Mouse (Mus musculus): ENCODE results near the gene 4921509C19Rik. TPM values are rescaled to one million over a fixed set of nuclear protein-coding genes. Genes with fewer than 3 reads are reported as not detected.
"Not testable (repeated sequence)": the region's sequence is repeated elsewhere in the genome, so short reads cannot be mapped to it uniquely, and the experiment has no call there.

The 4921509C19Rik gene
- not detected for total RNA-seq (2018; cell fraction: chromatin; rRNA removed)
- not detected for total RNA-seq (2018; cell fraction: cytosol; rRNA removed)
- total RNA-seq (2018; cell fraction: nucleus; rRNA removed) = not detected
- polyA plus RNA-seq (2018) = not detected in 3 replicates

DNA sequence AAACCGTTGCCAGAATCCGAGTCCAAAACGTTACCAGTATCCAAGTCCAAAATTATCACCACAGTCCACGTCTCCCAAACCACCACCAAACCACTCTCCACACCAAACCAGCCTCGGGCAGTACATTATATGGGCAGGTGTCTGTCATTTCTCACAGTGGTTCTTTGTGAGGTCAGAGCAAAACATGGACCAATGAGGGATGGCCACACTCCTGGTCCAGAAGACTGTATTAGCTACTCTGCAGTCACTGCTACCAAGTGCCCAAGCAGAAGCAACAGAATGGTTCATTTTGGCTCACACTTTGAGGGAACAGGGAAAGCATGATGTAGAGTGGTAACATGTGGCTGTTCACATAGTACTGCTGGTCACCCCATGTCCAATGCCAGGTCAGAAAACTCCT, at the start of gene 4921509C19Rik:
TSS of gene 4921509C19Rik (minus strand) at position 101 of the 400 bp plus-strand sequence.
- not testable (repeated sequence) for H3K36me3 ChIP-seq (ENCODE audit: inconsistent target); H3K79me2 ChIP-seq (ENCODE audit: inconsistent target); H3K4me3 ChIP-seq (ENCODE audit: inconsistent target); H3K27ac ChIP-seq
- WGBS (ENCODE audit: missing documents) = 92% methylated on average over 4 of the region's 5 CpGs

DNA sequence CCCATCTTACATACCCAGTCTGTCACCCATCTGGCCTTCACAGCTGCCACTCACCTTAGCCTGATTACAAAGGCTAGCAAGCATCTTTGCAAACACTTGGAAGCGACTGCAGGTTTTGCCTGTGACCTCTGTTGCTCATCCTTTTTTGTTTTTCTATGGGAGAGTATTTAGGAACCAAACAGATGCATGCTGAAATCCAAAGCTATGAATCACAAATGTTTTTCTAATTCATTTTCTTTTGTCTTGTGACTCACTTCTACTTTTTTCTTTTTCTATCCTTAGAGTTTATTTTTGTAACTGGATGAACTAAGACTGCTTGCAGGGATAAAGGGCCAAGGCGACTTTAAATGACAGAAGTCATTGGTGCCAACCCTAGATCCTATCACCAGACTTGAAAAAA, 49.6 kb upstream of the 4921509C19Rik start:
- Histone ChIP-seq H3K36me3 (ENCODE audit: inconsistent target) (no peaks in the 10 kb centered on the region), H3K27ac (no peak overlapping the region), H3K4me3 (ENCODE audit: inconsistent target) (no peak overlapping the region), H3K79me2 (ENCODE audit: inconsistent target) (no peaks in the 10 kb centered on the region)
- WGBS (ENCODE audit: missing documents) = 94% methylated on average over 2 of the region's 2 CpGs

DNA sequence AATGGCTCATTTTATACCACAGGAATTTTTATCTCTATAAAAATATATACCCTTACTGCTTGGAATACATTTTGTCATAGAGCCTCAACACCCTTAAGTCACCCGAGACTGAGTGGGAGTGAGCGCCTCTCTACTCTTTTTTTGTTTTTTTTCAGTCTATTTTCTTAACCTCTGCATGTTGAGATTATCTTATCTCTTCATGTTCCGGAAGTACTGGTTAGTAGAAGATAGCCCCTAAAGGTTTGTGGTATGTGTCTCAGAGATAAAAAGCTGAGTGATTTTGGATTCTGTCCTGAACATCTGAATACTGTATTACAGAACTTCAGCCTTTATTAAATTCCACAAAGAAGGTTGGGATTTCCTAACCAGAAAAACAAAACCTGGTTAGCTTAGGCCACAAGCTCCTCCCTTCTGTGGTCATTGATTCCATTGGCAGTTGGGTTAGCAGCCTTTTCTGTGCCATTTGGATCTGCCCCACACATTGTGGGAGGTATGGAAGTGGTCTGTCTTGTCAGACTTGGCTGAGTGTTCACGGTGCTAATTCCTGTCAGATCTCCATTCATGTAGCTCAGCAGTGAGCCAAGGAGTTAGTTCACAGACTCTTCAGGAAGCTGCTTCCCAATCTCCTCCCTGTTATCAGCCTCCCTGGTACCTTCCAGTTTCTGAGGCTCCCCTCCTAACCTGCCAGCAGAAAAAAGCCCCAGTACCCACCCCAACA, 48.5 kb upstream of the 4921509C19Rik start:
- Histone ChIP-seq H3K79me2 (ENCODE audit: inconsistent target) (no peaks in the 10 kb centered on the region), H3K36me3 (ENCODE audit: inconsistent target) (no peaks in the 10 kb centered on the region), H3K4me3 (ENCODE audit: inconsistent target) (no peak overlapping the region), H3K27ac (no peak overlapping the region)
- 81% methylated on average over 4 of the region's 4 CpGs for WGBS (ENCODE audit: missing documents)

DNA sequence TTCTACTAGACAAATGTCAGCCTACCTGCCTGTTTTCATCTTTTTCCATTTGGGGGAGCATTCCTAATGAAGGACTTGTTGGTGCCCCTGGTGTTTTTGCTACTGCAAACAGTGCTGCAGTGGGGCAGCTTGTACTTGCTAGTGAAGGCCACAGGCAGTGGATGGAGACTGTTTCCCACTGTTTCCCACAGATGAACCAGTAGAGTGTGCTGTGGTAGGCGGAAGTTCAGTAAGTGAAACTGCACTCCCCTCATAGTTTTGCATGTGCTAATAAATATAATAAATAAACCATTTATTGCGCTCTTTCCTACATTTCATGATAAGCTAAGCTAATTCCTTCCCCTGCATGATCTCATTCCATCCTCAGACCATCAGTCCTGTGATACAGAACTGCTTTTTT, 43.0 kb upstream of the 4921509C19Rik start:
- H3K79me2 ChIP-seq (ENCODE audit: inconsistent target) = no peaks in the 10 kb centered on the region
- 91% methylated on average over 2 of the region's 2 CpGs for WGBS (ENCODE audit: missing documents)
- H3K27ac ChIP-seq = no peak overlapping the region
- no peak overlapping the region for H3K4me3 ChIP-seq (ENCODE audit: inconsistent target)
- peaks cover 12% of the 10 kb centered on the region for H3K36me3 ChIP-seq (ENCODE audit: inconsistent target)

DNA sequence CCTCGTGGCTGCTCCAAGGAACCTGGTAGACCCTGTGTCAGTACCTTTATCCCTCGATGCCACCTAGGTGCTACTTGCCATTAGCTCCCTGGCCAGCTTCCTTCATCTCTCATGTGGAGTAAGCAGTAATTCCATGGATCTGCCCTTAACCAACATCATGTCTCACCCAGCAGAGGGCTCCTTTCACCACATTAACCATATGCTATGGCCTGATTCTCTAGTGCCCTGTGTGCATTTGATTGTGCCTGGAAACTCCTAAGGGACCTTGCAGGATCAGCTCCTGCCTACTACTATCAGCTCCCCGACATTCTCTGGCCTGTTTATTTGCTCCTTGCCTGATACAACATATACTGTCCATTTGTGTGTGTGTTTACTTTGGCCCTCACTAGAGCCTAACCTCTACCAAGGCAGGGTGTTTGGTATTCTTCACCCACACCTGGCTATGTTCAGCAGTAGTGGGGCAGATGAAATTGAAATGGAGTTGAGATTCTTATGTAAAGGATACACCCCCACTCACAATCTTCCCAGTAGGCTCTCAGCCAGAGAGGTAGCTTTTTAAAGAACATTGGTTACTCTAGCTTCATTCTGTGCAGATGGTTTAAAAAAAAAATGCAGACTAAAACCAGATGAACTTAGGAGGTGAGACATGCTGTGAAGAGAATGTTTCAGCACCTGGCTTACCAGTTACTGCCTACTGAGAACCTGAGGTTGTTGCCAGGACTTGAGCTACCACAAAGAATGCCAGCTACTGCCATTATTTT, 37.8 kb upstream of the 4921509C19Rik start:
- no peaks in the 10 kb centered on the region for H3K79me2 ChIP-seq (ENCODE audit: inconsistent target)
- H3K4me3 ChIP-seq (ENCODE audit: inconsistent target) = no peak overlapping the region
- WGBS (ENCODE audit: missing documents) = 96% methylated on average over 3 of the region's 3 CpGs
- H3K36me3 ChIP-seq (ENCODE audit: inconsistent target) = peaks cover 47% of the 10 kb centered on the region
- H3K27ac ChIP-seq = no peak overlapping the region

DNA sequence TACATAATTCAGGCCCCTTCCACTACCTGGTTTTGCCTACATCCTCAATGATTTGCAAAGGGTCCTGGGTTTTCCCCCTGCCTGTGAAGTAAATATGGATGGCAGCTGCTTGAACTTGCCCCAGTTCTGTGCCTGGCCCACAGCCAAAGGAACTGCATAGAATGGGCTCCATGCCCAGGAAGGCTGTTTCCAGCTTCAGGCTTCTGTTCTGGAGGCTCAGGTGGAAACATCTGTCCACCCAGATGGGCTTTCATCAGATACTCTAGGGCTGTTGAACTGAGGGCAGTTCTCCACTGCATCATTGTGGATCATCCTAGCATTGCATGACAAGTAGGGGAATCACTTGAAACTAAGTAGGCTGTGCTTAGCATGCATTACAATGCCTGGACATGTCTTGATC, 36.2 kb upstream of the 4921509C19Rik start:
- peaks cover 55% of the 10 kb centered on the region for H3K36me3 ChIP-seq (ENCODE audit: inconsistent target)
- H3K4me3 ChIP-seq (ENCODE audit: inconsistent target) = no peak overlapping the region
- no peaks in the 10 kb centered on the region for H3K79me2 ChIP-seq (ENCODE audit: inconsistent target)
- no peak overlapping the region for H3K27ac ChIP-seq

DNA sequence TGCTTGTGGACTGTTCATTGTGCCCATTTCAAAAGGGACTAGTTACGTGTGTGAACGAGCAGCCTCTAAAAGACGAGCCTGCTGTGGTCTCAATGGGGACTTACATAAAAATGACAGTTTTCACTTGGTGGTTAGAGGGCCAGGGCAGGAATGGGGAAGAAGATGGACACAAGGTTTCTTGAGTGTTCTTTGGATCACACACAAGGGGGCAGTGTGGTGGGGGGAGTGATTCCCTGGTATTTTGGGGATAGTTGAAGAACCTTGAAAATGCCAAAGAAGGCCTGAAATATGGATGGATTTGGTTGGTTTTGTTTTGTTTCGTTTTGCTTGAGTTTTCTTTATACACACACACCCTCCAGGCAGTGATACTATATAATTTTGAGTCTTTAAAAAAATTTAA, 28.3 kb upstream of the 4921509C19Rik start:
- H3K4me3 ChIP-seq (ENCODE audit: inconsistent target) = no peak overlapping the region
- H3K27ac ChIP-seq = no peak overlapping the region
- peaks cover 88% of the 10 kb centered on the region for H3K36me3 ChIP-seq (ENCODE audit: inconsistent target)
- peaks cover 11% of the 10 kb centered on the region; the same call in 1 of the 2 replicates for H3K79me2 ChIP-seq (ENCODE audit: inconsistent target)
- WGBS (ENCODE audit: missing documents) = 69% methylated on average over 4 of the region's 4 CpGs

DNA sequence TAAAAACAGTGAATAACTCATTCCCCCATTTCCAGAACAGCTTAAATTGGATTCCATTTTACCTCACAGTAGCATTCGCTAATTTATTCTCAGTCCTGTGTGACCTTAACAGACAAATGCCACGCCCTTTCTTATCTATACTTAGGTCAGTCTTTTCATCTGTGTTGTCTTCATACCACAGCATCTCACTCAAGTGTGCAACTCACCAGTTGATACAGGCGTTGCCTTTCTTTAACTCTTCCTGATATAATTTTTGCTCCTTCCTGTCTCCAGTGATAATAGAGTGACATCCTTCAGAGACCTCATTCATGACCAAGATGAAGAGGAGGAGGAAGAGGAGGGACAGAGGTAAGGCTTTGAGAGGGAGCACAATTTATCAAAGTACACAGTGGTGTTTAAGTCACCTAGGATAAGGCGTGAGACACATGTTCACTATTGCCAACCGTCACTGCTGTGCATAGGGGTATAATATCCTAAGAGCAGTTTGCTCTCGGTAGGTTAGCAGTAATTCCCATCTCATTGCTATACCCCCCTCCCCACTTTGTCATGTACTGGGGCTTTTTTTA, 24.6 kb upstream of the 4921509C19Rik start:
- WGBS (ENCODE audit: missing documents) = 94% methylated on average over 6 of the region's 6 CpGs
- Histone ChIP-seq H3K36me3 (ENCODE audit: inconsistent target) (peaks cover 80% of the 10 kb centered on the region), H3K4me3 (ENCODE audit: inconsistent target) (no peak overlapping the region), H3K79me2 (ENCODE audit: inconsistent target) (peaks cover 48% of the 10 kb centered on the region), H3K27ac (no peak overlapping the region)

DNA sequence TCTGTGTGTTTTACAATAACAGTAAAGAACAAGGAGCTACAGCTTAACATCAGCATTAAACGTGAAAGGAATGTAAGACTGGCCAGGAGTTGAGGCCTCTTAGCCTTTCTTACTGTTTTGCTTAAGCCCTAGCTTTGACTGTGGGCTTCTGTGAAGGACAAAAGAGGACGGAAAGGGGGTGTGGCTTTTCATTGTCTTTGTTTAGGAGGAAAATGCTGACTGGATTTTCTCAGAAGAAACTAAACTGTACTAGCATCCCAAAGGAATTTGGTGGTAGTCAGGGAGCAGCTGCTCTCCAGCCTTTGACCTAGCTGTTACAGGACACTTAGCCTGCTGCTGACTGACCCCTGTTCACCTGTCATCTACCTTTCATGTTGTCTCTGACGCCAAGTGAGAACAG, 22.4 kb upstream of the 4921509C19Rik start:
- Histone ChIP-seq H3K27ac (no peak overlapping the region), H3K36me3 (ENCODE audit: inconsistent target) (peaks cover 60% of the 10 kb centered on the region), H3K4me3 (ENCODE audit: inconsistent target) (no peak overlapping the region), H3K79me2 (ENCODE audit: inconsistent target) (peaks cover 58% of the 10 kb centered on the region)
- WGBS (ENCODE audit: missing documents) = 94% methylated on average over 3 of the region's 3 CpGs

DNA sequence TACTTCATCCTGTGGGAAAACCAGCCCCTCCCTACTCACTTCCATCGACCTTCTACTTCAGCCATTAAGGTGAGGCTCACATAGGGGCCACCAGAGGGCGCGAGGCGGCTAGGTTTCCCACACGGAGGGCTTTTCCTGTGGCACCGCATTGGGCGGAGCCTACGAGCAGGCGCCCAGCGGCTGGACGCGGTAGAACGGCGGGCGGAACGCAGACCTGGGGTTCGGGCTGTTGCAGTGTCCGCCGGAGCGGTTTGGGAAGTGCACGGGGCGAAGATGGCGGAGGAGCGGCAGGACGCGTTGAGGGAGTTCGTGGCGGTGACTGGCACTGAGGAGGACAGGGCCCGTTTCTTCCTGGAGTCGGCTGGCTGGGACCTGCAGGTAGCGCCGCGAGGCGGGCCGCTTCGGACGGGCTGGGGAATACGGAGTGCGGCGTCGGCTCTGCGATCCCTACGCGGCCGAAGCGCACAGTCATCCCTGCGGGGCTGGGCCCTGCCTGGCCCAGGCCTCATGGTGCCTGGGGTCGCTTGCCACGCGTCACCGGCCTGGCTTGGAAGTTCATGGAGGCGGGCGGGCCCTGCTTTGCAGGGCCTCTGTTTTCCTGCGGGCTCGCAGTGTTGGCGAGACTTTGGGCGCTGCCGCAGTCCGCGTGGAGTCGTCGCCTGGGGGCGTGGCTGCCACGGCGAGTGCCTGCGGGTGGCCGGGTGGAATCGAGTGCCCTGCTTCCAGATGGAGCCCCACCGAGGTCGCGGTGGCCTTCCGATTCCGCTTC, 18.3 kb upstream of the 4921509C19Rik start, which contains the start of gene Nsfl1c:
TSS of gene Nsfl1c (plus strand) at position 148 of the 769 bp plus-strand sequence.
- 0% methylated on average over 50 of the region's 73 CpGs for WGBS (ENCODE audit: missing documents)
- Histone ChIP-seq H3K36me3 (ENCODE audit: inconsistent target) (peaks cover 20% of the 10 kb centered on the region), H3K4me3 (ENCODE audit: inconsistent target) (peak within 1 kb of the TSS; percentile 45), H3K27ac (no peak within 1 kb of the TSS), H3K79me2 (ENCODE audit: inconsistent target) (peaks cover 47% of the 10 kb centered on the region)

DNA sequence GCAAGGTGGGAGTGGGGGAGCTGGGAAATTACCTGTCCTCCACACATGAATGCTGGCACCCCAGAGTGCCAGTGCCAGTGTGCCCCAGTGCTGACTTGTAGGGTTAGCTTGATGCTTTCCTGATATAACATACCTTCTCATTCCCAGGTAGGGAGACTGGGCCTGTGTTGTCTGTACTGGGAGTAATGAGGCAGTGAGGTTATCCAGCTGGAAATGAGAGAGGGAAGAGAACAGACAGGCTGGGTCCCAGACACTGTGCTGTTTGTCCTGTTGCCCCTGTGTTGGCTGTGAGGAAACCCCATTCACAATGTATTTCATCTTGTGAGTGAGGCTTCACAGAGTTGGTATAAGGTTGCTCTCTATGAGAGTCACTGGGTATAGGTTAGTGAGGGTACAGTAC, 10.5 kb upstream of the 4921509C19Rik start:
- Histone ChIP-seq H3K79me2 (ENCODE audit: inconsistent target) (no peaks in the 10 kb centered on the region), H3K36me3 (ENCODE audit: inconsistent target) (no peaks in the 10 kb centered on the region), H3K4me3 (ENCODE audit: inconsistent target) (no peak overlapping the region), H3K27ac (no peak overlapping the region)

DNA sequence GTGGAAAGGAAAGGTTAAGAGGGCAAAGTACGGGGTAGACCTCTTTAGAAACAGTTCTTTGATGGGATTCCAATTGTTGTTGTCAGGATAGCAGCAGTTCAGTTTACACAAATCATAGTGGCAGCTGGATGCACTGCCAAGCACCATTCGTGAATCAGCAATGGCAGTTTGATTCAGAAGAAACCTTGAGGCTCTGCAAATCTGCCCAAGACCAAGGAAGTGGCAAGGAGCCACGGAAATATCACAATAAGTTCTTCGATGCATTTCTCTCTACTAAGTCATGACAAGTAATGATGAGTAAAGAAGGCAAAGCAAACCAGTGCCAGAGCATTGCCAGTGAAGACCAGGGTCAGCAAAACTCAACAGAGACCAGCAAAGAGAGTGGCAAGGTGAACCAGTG, 41.0 kb downstream of the 4921509C19Rik start:
- not testable (repeated sequence) for H3K36me3 ChIP-seq (ENCODE audit: inconsistent target); H3K27ac ChIP-seq; H3K4me3 ChIP-seq (ENCODE audit: inconsistent target); H3K79me2 ChIP-seq (ENCODE audit: inconsistent target)
- WGBS (ENCODE audit: missing documents) = 77% methylated on average over 4 of the region's 4 CpGs

DNA sequence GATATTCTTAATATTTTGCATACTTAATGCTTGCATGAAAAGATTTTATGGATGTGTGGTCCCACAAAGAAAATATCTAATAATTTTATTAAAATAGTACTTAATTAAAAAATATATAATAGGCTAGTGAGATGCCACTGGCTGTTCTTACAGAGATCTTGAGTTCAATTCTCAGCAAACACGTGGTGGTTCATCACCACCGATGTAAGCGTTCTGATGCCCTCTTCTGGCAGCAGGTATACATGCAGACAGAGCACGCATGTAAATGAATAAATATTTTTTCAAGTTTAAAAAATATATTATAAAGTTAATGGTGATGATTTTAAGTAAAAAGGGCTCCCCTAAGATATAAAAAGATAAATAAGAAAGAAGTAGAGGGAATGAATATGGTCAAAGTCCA, 41.8 kb downstream of the 4921509C19Rik start:
- H3K36me3 ChIP-seq (ENCODE audit: inconsistent target); H3K4me3 ChIP-seq (ENCODE audit: inconsistent target); H3K79me2 ChIP-seq (ENCODE audit: inconsistent target); H3K27ac ChIP-seq: not testable (repeated sequence)
- WGBS (ENCODE audit: missing documents) = 68% methylated on average over 4 of the region's 4 CpGs

Data from macrophage (primary cell).